Mouse (Mus musculus): ENCODE measurements at regions not wholly inside any gene's neighbourhood (a gene's known extent, or its start where the extent isn't known, plus 50 kb on each side); places are given as distances from the start of the nearest gene placed in this dataset.

DNA sequence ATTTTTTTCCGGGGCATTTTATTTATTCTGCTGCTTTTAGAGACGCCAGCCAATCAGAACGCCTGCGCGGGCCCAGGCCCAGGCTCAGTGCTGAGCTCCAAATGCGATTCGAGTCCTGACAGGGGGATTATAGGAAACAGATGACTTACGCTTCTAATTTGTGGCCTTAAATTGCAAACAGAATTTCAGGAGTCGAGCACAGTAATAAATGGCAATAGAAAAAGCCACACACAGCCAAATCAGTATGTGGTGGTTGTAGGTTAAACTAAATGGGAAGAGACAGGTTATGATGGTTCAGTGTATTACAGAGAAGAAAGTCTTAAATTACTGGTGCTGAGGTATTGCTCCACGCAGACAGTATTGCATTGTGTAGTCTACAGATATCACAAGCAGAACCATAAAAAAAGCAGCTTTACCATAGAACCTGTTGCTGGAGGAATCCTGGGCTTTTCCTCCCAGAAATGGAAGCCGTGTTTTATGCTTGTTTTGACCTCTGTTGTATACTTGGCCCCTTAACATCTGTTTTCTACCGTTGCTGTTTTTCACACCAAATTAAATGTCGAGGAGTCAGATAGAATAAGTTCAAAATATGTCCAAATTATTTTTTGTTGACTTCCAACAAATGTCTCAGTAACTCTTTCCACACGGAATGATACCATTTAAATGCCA, 110.2 kb upstream of the Zeb2 start:
- TF ChIP-seq TCF12 (IDR thresholded peaks at IDR 0.05; ENCODE audit: insufficient read depth, poor library complexity, severe bottlenecking) = no peak
- TF ChIP-seq E2F4 (IDR thresholded peaks at IDR 0.05; ENCODE audit: insufficient read depth) = no peak
- no peak for TF ChIP-seq REST (IDR thresholded peaks at IDR 0.05; ENCODE audit: insufficient read depth, insufficient read length)
- no peak for TF ChIP-seq POLR2A (IDR thresholded peaks at IDR 0.05; ENCODE audit: insufficient read length, low read depth)
- TF ChIP-seq MYOD1 (IDR thresholded peaks at IDR 0.05; ENCODE audit: control insufficient read depth in 1 of 3, insufficient read length in 2 of 3, low read depth in 2 of 3) = no peak
- no peak for TF ChIP-seq MAX (IDR thresholded peaks at IDR 0.05; ENCODE audit: low read depth)
- TF ChIP-seq USF1 (IDR thresholded peaks at IDR 0.05; ENCODE audit: low read depth) = no peak
- TF ChIP-seq POLR2AphosphoS2 (IDR thresholded peaks at IDR 0.05; ENCODE audit: insufficient read length, low read depth) = no peak
- TF ChIP-seq TCF3 (IDR thresholded peaks at IDR 0.05; ENCODE audit: insufficient read length, low read depth) = no peak
- no peak for TF ChIP-seq MYOG (IDR thresholded peaks at IDR 0.05; ENCODE audit: control insufficient read depth in 1 of 3, insufficient read depth in 1 of 3, insufficient read length in 2 of 3, low read depth in 2 of 3)
- no peak for TF ChIP-seq CEBPB (IDR thresholded peaks at IDR 0.05; ENCODE audit: insufficient read depth, poor library complexity, severe bottlenecking)
- no peak for TF ChIP-seq SRF (IDR thresholded peaks at IDR 0.05; ENCODE audit: control insufficient read depth, insufficient read length, low read depth)
- no peak overlapping the region for H3K4me2 ChIP-seq (ENCODE audit: low read depth)
- no peak overlapping the region for H3ac ChIP-seq (ENCODE audit: control insufficient read depth, insufficient read length)
- H3K79me2 ChIP-seq (ENCODE audit: control insufficient read depth, insufficient read depth) = no peaks in the 10 kb centered on the region
- no peaks in the 10 kb centered on the region for H3K27me3 ChIP-seq (ENCODE audit: control insufficient read depth, insufficient read depth, insufficient read length)
- H3K4me3 ChIP-seq = no peak overlapping the region
- H3K36me3 ChIP-seq (ENCODE audit: control insufficient read depth, insufficient read depth) = no peaks in the 10 kb centered on the region

DNA sequence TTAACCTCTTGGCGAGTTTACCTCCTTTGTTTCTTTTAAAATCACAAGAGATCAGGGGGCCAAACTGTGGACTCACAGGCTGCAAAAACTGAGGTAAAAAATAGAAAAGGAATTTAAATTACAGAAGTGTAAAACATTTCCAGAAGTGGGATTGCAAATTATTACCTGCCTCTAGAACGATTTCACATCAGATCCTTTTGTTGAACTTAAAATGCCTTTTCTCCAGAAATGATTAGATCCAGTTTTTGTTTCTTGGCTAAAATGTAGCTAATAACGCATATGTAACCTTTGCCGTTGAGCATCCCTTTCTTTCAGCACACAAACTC, 108.8 kb upstream of the Zeb2 start:
- H3K27me3 ChIP-seq (ENCODE audit: control insufficient read depth, insufficient read depth, insufficient read length) = no peaks in the 10 kb centered on the region
- H3K4me2 ChIP-seq (ENCODE audit: low read depth) = no peak overlapping the region
- H3K79me2 ChIP-seq (ENCODE audit: control insufficient read depth, insufficient read depth) = no peaks in the 10 kb centered on the region
- H3K4me3 ChIP-seq = no peak overlapping the region
- H3K36me3 ChIP-seq (ENCODE audit: control insufficient read depth, insufficient read depth) = no peaks in the 10 kb centered on the region
- TF ChIP-seq TCF3 (IDR thresholded peaks at IDR 0.05; ENCODE audit: insufficient read length, low read depth) (no peak), MAX (IDR thresholded peaks at IDR 0.05; ENCODE audit: low read depth) (no peak)
- no peak overlapping the region for H3ac ChIP-seq (ENCODE audit: control insufficient read depth, insufficient read length)

DNA sequence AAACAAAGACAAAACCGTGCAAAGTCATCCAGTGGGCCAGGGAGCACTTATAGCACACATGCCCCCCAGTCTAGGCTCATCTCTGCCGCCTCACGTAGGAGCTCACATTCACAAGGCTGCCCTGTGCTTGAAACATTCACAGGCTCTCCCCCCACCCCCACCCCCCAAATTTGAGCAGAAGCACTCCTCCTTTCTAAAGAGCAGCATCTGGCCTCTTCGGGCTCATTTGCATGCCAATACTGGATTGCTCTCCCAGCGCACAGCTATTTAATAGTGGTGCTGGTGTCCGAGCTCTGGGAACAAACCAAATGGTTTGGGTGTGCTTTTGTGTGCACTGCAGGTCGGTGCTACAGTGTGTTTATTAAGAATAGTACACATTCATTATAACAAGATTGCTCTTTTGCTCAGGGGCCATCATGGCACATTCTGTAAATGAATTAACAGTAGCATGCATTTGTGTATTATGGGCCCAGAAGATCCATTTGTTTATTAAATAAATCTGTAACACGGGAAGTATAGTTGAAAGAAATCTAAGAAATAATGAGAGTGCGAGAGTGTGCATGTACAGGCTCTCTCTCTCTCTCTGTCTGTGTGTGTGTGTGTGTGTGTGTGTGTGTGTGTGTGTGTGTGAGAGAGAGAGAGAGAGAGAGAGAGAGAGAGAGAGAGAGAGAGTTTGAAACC, 108.3 kb upstream of the Zeb2 start:
- Histone ChIP-seq H3K36me3 (ENCODE audit: control insufficient read depth, insufficient read depth) (no peaks in the 10 kb centered on the region), H3ac (ENCODE audit: control insufficient read depth, insufficient read length) (no peak overlapping the region), H3K4me2 (ENCODE audit: low read depth) (no peak overlapping the region), H3K79me2 (ENCODE audit: control insufficient read depth, insufficient read depth) (no peaks in the 10 kb centered on the region), H3K27me3 (ENCODE audit: control insufficient read depth, insufficient read depth, insufficient read length) (no peaks in the 10 kb centered on the region), H3K4me3 (no peak overlapping the region)
- no peak for TF ChIP-seq TCF3 (IDR thresholded peaks at IDR 0.05; ENCODE audit: insufficient read length, low read depth)
- no peak for TF ChIP-seq TCF12 (IDR thresholded peaks at IDR 0.05; ENCODE audit: insufficient read depth, poor library complexity, severe bottlenecking)
- no peak for TF ChIP-seq USF1 (IDR thresholded peaks at IDR 0.05; ENCODE audit: low read depth)
- TF ChIP-seq MYOD1 (IDR thresholded peaks at IDR 0.05; ENCODE audit: control insufficient read depth in 1 of 3, insufficient read length in 2 of 3, low read depth in 2 of 3) = no peak
- no peak for TF ChIP-seq MAX (IDR thresholded peaks at IDR 0.05; ENCODE audit: low read depth)
- TF ChIP-seq REST (IDR thresholded peaks at IDR 0.05; ENCODE audit: insufficient read depth, insufficient read length) = no peak
- TF ChIP-seq MYOG (IDR thresholded peaks at IDR 0.05; ENCODE audit: control insufficient read depth in 1 of 3, insufficient read depth in 1 of 3, insufficient read length in 2 of 3, low read depth in 2 of 3) = no peak
- no peak for TF ChIP-seq E2F4 (IDR thresholded peaks at IDR 0.05; ENCODE audit: insufficient read depth)
- TF ChIP-seq POLR2A (IDR thresholded peaks at IDR 0.05; ENCODE audit: insufficient read length, low read depth) = no peak
- TF ChIP-seq CEBPB (IDR thresholded peaks at IDR 0.05; ENCODE audit: insufficient read depth, poor library complexity, severe bottlenecking) = no peak
- TF ChIP-seq SRF (IDR thresholded peaks at IDR 0.05; ENCODE audit: control insufficient read depth, insufficient read length, low read depth) = no peak
- no peak for TF ChIP-seq POLR2AphosphoS2 (IDR thresholded peaks at IDR 0.05; ENCODE audit: insufficient read length, low read depth)

DNA sequence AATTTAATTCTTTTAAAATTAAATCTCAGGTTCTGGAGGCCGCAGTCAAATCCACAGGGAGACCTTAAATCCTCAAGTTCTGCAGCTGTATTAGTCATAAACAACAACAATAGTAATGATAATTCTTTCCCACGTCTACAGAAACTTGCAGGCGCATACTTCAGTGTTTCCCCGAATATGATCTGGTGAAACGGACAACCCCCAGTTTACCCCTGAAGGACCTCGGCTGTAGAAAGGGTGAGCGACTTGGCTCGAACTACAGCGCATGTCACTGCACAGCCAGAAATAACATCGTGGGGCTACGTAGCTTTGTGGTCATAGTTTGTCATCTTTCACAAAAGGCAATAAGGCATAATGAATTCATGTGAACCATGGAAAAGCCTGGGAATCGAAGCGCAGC, 105.0 kb upstream of the Zeb2 start:
- Histone ChIP-seq H3K27me3 (ENCODE audit: control insufficient read depth, insufficient read depth, insufficient read length) (no peaks in the 10 kb centered on the region), H3K79me2 (ENCODE audit: control insufficient read depth, insufficient read depth) (no peaks in the 10 kb centered on the region), H3K4me2 (ENCODE audit: low read depth) (no peak overlapping the region), H3ac (ENCODE audit: control insufficient read depth, insufficient read length) (no peak overlapping the region), H3K4me3 (no peak overlapping the region), H3K36me3 (ENCODE audit: control insufficient read depth, insufficient read depth) (no peaks in the 10 kb centered on the region)
- TF ChIP-seq E2F4 (IDR thresholded peaks at IDR 0.05; ENCODE audit: insufficient read depth) (no peak), SRF (IDR thresholded peaks at IDR 0.05; ENCODE audit: control insufficient read depth, insufficient read length, low read depth) (no peak), TCF12 (IDR thresholded peaks at IDR 0.05; ENCODE audit: insufficient read depth, poor library complexity, severe bottlenecking) (no peak), TCF3 (IDR thresholded peaks at IDR 0.05; ENCODE audit: insufficient read length, low read depth) (no peak), MYOD1 (IDR thresholded peaks at IDR 0.05; ENCODE audit: control insufficient read depth in 1 of 3, insufficient read length in 2 of 3, low read depth in 2 of 3) (no peak), POLR2A (IDR thresholded peaks at IDR 0.05; ENCODE audit: insufficient read length, low read depth) (no peak)

DNA sequence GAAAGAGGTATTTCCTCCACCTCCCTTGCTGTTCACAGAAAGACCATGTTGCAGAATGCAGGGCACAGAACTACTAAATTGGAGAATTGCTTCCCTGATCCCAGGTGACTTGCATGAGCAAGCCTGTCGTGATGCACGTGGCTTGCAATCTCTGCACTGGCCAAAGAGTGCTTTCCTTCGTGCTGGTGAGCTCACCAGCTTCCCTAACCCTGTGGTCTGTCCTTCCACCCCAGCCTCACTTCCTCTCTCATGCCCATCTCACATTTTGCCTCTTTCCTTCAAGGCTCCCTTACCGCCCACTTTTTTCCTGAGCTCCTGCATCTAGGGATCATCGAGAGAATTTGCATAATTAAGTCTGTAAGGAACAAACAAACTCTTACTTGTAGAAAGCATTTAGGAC, 102.7 kb upstream of the Zeb2 start:
- Histone ChIP-seq H3K27me3 (ENCODE audit: control insufficient read depth, insufficient read depth, insufficient read length) (no peaks in the 10 kb centered on the region), H3K4me2 (ENCODE audit: low read depth) (no peak overlapping the region), H3K79me2 (ENCODE audit: control insufficient read depth, insufficient read depth) (no peaks in the 10 kb centered on the region), H3K36me3 (ENCODE audit: control insufficient read depth, insufficient read depth) (no peaks in the 10 kb centered on the region), H3ac (ENCODE audit: control insufficient read depth, insufficient read length) (no peak overlapping the region), H3K4me3 (no peak overlapping the region)
- TF ChIP-seq REST (IDR thresholded peaks at IDR 0.05; ENCODE audit: insufficient read depth, insufficient read length) = no peak
- no peak for TF ChIP-seq CEBPB (IDR thresholded peaks at IDR 0.05; ENCODE audit: insufficient read depth, poor library complexity, severe bottlenecking)
- no peak for TF ChIP-seq E2F4 (IDR thresholded peaks at IDR 0.05; ENCODE audit: insufficient read depth)
- no peak for TF ChIP-seq SRF (IDR thresholded peaks at IDR 0.05; ENCODE audit: control insufficient read depth, insufficient read length, low read depth)
- TF ChIP-seq TCF3 (IDR thresholded peaks at IDR 0.05; ENCODE audit: insufficient read length, low read depth) = no peak
- TF ChIP-seq MYOG (IDR thresholded peaks at IDR 0.05; ENCODE audit: control insufficient read depth in 1 of 3, insufficient read depth in 1 of 3, insufficient read length in 2 of 3, low read depth in 2 of 3) = no peak
- no peak for TF ChIP-seq MYOD1 (IDR thresholded peaks at IDR 0.05; ENCODE audit: control insufficient read depth in 1 of 3, insufficient read length in 2 of 3, low read depth in 2 of 3)
- TF ChIP-seq POLR2AphosphoS2 (IDR thresholded peaks at IDR 0.05; ENCODE audit: insufficient read length, low read depth) = no peak
- no peak for TF ChIP-seq USF1 (IDR thresholded peaks at IDR 0.05; ENCODE audit: low read depth)
- TF ChIP-seq POLR2A (IDR thresholded peaks at IDR 0.05; ENCODE audit: insufficient read length, low read depth) = no peak
- no peak for TF ChIP-seq TCF12 (IDR thresholded peaks at IDR 0.05; ENCODE audit: insufficient read depth, poor library complexity, severe bottlenecking)
- no peak for TF ChIP-seq MAX (IDR thresholded peaks at IDR 0.05; ENCODE audit: low read depth)
